ENCODE assay signal across 8 mouse cellular contexts in genomic region chr6:4600658-4601296, GRCm38 (mm10). TPM values are rescaled to one million over a fixed set of nuclear protein-coding genes. Genes with fewer than 3 reads are reported as not detected.
DNase-seq lines count a peak whose midpoint lies in the region; ATAC-seq lines count a peak whose summit lies in the region.

Casd1 (plus strand) TSS chr6:4600839.

- peak; percentile 70 for DNase-seq in MN1 (ENCODE audit: low spot score)
- peak; percentile 68 for DNase-seq in cerebellum, adult 8-10 months
- peak; percentile 56 to 72 for DNase-seq in layer of hippocampus, postnatal 14 days (ENCODE audit: low spot score in 2 of 2)
- DNase-seq in lung, postnatal 36 days, result peak; percentile 61
- peak; percentile 79 for DNase-seq in retina, embryonic 14.5 days (ENCODE audit: low spot score)
- DNase-seq in urinary bladder, postnatal 14 days (ENCODE audit: low spot score), result peak; percentile 48

- peak; percentile 90 for ATAC-seq in frontal cortex, adult (ENCODE audit: low TSS enrichment)
- peak; percentile 60 to 69 for ATAC-seq in hematopoietic stem cell, adult 5-6 weeks (replicated peaks in 1 of 2; ENCODE audit: insufficient read depth in 1 of 2, low FRiP score in 2 of 2, low TSS enrichment in 1 of 2, low read depth in 1 of 2, poor library complexity in 2 of 2, severe bottlenecking in 2 of 2)

RNA-seq across cellular contexts. Expression of gene Casd1, which starts in this region (rescaled TPM):
- total RNA-seq in hematopoietic stem cell, adult 5-6 weeks (2017), result 68.8 and 146 TPM in 2 replicates
- 10 to 100 TPM; 44.8 to 47.4 TPM for total RNA-seq in layer of hippocampus, postnatal 14 days (2021)

Comparison
In these comparisons a context has a peak if more than half of its experiments do, and no peak if none do; other contexts are left out.
1. Peak in every context shown above with its lines: DNase-seq and ATAC-seq.